Mouse (Mus musculus): ENCODE data around the gene Myog. TPM values are rescaled to one million over a fixed set of nuclear protein-coding genes. Genes with fewer than 3 reads are reported as not detected.
"Not testable (repeated sequence)": the region's sequence is repeated elsewhere in the genome, so short reads cannot be mapped to it uniquely, and the experiment has no call there.

The Myog gene
- polyA plus RNA-seq (2015; fragmentation: Nextera tagmentation; extraction: Ambion mirVana) = 1.5 and 3.5 TPM in 2 replicates

- peak within 1 kb of the TSS; percentile 28; the same call in 1 of the 2 replicates for H3K27ac ChIP-seq (replicated peaks)
- H3K4me2 ChIP-seq = peak within 1 kb of the TSS; percentile 35
- H3K27me3 ChIP-seq (replicated peaks) = no peaks in the 10 kb centered on the region
- no peaks in the 10 kb centered on the region for H3K36me3 ChIP-seq
- no peaks in the 10 kb centered on the region for H3K9me3 ChIP-seq
- 41% methylated on average over 11 of the region's 11 CpGs for WGBS
- ATAC-seq (ENCODE audit: extremely low read depth, insufficient number of reproducible peaks, low FRiP score, low TSS enrichment) = no peak
- peaks cover 22% of the 10 kb centered on the region for H3K4me1 ChIP-seq
- peak within 1 kb of the TSS; percentile 69; the same call in 1 of the 2 replicates for H3K9ac ChIP-seq
- no peak within 1 kb of the TSS for H3K4me3 ChIP-seq
These were observed at the start of gene Myog for GRCm38 (mm10) chr1:134289598-134290099. Gene Myog (plus strand): TSS chr1:134289989.

- peaks cover 30% of the 10 kb centered on the region for H3K27me3 ChIP-seq (replicated peaks)
- H3K9ac ChIP-seq = no peak overlapping the region
- H3K9me3 ChIP-seq = no peaks in the 10 kb centered on the region
- no peak overlapping the region for H3K4me2 ChIP-seq
- H3K4me1 ChIP-seq = peaks cover 40% of the 10 kb centered on the region
- ATAC-seq (ENCODE audit: extremely low read depth, insufficient number of reproducible peaks, low FRiP score, low TSS enrichment) = no peak
- 81% methylated on average over 9 of the region's 9 CpGs for WGBS
- no peak overlapping the region for H3K27ac ChIP-seq (replicated peaks)
- no peaks in the 10 kb centered on the region for H3K36me3 ChIP-seq
- no peak overlapping the region for H3K4me3 ChIP-seq
These were observed 49.1 kb upstream of the Myog start for GRCm38 (mm10) chr1:134240701-134241100.

- Histone ChIP-seq H3K4me1 (peaks cover 35% of the 10 kb centered on the region), H3K9me3 (no peaks in the 10 kb centered on the region), H3K9ac (no peak overlapping the region), H3K27me3 (replicated peaks) (peaks cover 24% of the 10 kb centered on the region), H3K36me3 (no peaks in the 10 kb centered on the region), H3K27ac (replicated peaks) (no peak overlapping the region), H3K4me2 (no peak overlapping the region), H3K4me3 (no peak overlapping the region)
- ATAC-seq (ENCODE audit: extremely low read depth, insufficient number of reproducible peaks, low FRiP score, low TSS enrichment) = no peak
- WGBS = 73% methylated on average over 8 of the region's 8 CpGs
These were observed 48.5 kb upstream of the Myog start for GRCm38 (mm10) chr1:134241298-134241697.

GRCm38 (mm10) chr1:134242286-134242685, 47.5 kb upstream of the Myog start:
- H3K27ac ChIP-seq (replicated peaks) = no peak overlapping the region
- no peak for ATAC-seq (ENCODE audit: extremely low read depth, insufficient number of reproducible peaks, low FRiP score, low TSS enrichment)
- H3K9ac ChIP-seq = no peak overlapping the region
- no peaks in the 10 kb centered on the region for H3K9me3 ChIP-seq
- H3K4me1 ChIP-seq = peaks cover 40% of the 10 kb centered on the region
- peaks cover 14% of the 10 kb centered on the region for H3K27me3 ChIP-seq (replicated peaks)
- H3K4me2 ChIP-seq = no peak overlapping the region
- no peak overlapping the region for H3K4me3 ChIP-seq
- 65% methylated on average over 2 of the region's 2 CpGs for WGBS
- no peaks in the 10 kb centered on the region for H3K36me3 ChIP-seq

- Histone ChIP-seq H3K9ac (0 out of 2 replicates have a peak overlapping the region, but pooled peaks have one; percentile 48), H3K9me3 (no peaks in the 10 kb centered on the region), H3K36me3 (no peaks in the 10 kb centered on the region), H3K4me1 (peaks cover 40% of the 10 kb centered on the region), H3K27ac (replicated peaks) (no peak overlapping the region), H3K4me2 (no peak overlapping the region), H3K4me3 (no peak overlapping the region), H3K27me3 (replicated peaks) (0 out of 2 replicates have a peak, but pooled peaks cover 6% of the 10 kb centered on the region)
- ATAC-seq (ENCODE audit: extremely low read depth, insufficient number of reproducible peaks, low FRiP score, low TSS enrichment) = no peak
- 69% methylated on average over 6 of the region's 6 CpGs for WGBS
These were observed 46.3 kb upstream of the Myog start for GRCm38 (mm10) chr1:134243505-134243904.

- Histone ChIP-seq H3K4me3 (no peak overlapping the region), H3K36me3 (no peaks in the 10 kb centered on the region), H3K9me3 (no peaks in the 10 kb centered on the region), H3K4me1 (peaks cover 33% of the 10 kb centered on the region), H3K27ac (replicated peaks) (no peak overlapping the region), H3K9ac (peak overlapping the region; percentile 48), H3K27me3 (replicated peaks) (0 out of 2 replicates have a peak, but pooled peaks cover 6% of the 10 kb centered on the region), H3K4me2 (peak overlapping the region; percentile 54)
- peak; percentile 51; the same call in 1 of the 2 replicates for ATAC-seq (ENCODE audit: extremely low read depth, insufficient number of reproducible peaks, low FRiP score, low TSS enrichment)
- 19% methylated on average over 35 of the region's 35 CpGs for WGBS
These were observed 45.6 kb upstream of the Myog start for GRCm38 (mm10) chr1:134243948-134244914.

- Histone ChIP-seq H3K9me3 (no peaks in the 10 kb centered on the region), H3K4me3 (no peak overlapping the region), H3K27me3 (replicated peaks) (0 out of 2 replicates have a peak, but pooled peaks cover 6% of the 10 kb centered on the region), H3K9ac (no peak overlapping the region), H3K4me1 (peaks cover 28% of the 10 kb centered on the region), H3K36me3 (no peaks in the 10 kb centered on the region), H3K27ac (replicated peaks) (no peak overlapping the region), H3K4me2 (no peak overlapping the region)
- 79% methylated on average over 14 of the region's 14 CpGs for WGBS
- ATAC-seq (ENCODE audit: extremely low read depth, insufficient number of reproducible peaks, low FRiP score, low TSS enrichment) = peak; percentile 38; the same call in 1 of the 2 replicates
These were observed 44.6 kb upstream of the Myog start for GRCm38 (mm10) chr1:134245004-134245717.

- Histone ChIP-seq H3K36me3 (no peaks in the 10 kb centered on the region), H3K4me1 (peaks cover 27% of the 10 kb centered on the region), H3K27ac (replicated peaks) (peak overlapping the region; percentile 45; the same call in 1 of the 2 replicates), H3K4me3 (no peak overlapping the region), H3K9ac (no peak overlapping the region), H3K4me2 (no peak overlapping the region), H3K9me3 (no peaks in the 10 kb centered on the region), H3K27me3 (replicated peaks) (0 out of 2 replicates have a peak, but pooled peaks cover 3% of the 10 kb centered on the region)
- 44% methylated on average over 4 of the region's 4 CpGs for WGBS
- ATAC-seq (ENCODE audit: extremely low read depth, insufficient number of reproducible peaks, low FRiP score, low TSS enrichment) = no peak
These were observed 43.2 kb upstream of the Myog start for GRCm38 (mm10) chr1:134246590-134246989.

GRCm38 (mm10) chr1:134249681-134250080, 40.1 kb upstream of the Myog start:
- not testable (repeated sequence) for H3K27ac ChIP-seq (replicated peaks); H3K4me2 ChIP-seq; H3K27me3 ChIP-seq (replicated peaks); H3K9me3 ChIP-seq; ATAC-seq (ENCODE audit: extremely low read depth, insufficient number of reproducible peaks, low FRiP score, low TSS enrichment); H3K4me3 ChIP-seq; H3K36me3 ChIP-seq; H3K9ac ChIP-seq; H3K4me1 ChIP-seq
- WGBS = 67% methylated on average over 1 of the region's 1 CpGs

- Histone ChIP-seq H3K27me3 (replicated peaks) (no peaks in the 10 kb centered on the region), H3K4me1 (no peaks in the 10 kb centered on the region), H3K27ac (replicated peaks) (no peak overlapping the region), H3K9me3 (peaks cover 8% of the 10 kb centered on the region; the same call in 1 of the 2 replicates), H3K4me2 (no peak overlapping the region), H3K9ac (no peak overlapping the region), H3K4me3 (no peak overlapping the region), H3K36me3 (no peaks in the 10 kb centered on the region)
- no peak for ATAC-seq (ENCODE audit: extremely low read depth, insufficient number of reproducible peaks, low FRiP score, low TSS enrichment)
- WGBS = 81% methylated on average over 6 of the region's 6 CpGs
These were observed 25.4 kb upstream of the Myog start for GRCm38 (mm10) chr1:134264341-134264740.

GRCm38 (mm10) chr1:134265797-134266196, 24.0 kb upstream of the Myog start:
- Histone ChIP-seq H3K9ac (no peak overlapping the region), H3K9me3 (peaks cover 5% of the 10 kb centered on the region; the same call in 1 of the 2 replicates), H3K4me1 (no peaks in the 10 kb centered on the region), H3K36me3 (no peaks in the 10 kb centered on the region), H3K27ac (replicated peaks) (no peak overlapping the region), H3K4me3 (no peak overlapping the region), H3K27me3 (replicated peaks) (no peaks in the 10 kb centered on the region), H3K4me2 (no peak overlapping the region)
- 37% methylated on average over 2 of the region's 2 CpGs for WGBS
- ATAC-seq (ENCODE audit: extremely low read depth, insufficient number of reproducible peaks, low FRiP score, low TSS enrichment) = no peak

All from heart, embryonic 13.5 days (tissue).